Mouse (Mus musculus): ENCODE measurements around the gene Smim22.

GRCm38 (mm10) chr16:5024021-5024420 is 16.9 kb downstream of the Smim22 start:
- TF ChIP-seq CTCF (IDR thresholded peaks at IDR 0.05; ENCODE audit: low read depth, low read length): no peak
- TF ChIP-seq GATA2 (IDR thresholded peaks at IDR 0.05; ENCODE audit: borderline replicate concordance, low read depth, low read length): no peak
- TF ChIP-seq POLR2AphosphoS5 (IDR thresholded peaks at IDR 0.05; ENCODE audit: insufficient replicate concordance, low read depth, low read length): no peak
- TF ChIP-seq GATA1 (IDR thresholded peaks at IDR 0.05; ENCODE audit: borderline replicate concordance, low read length): no peak
